Mouse (Mus musculus) monocyte, adult 2 months (primary cell): Measurements from ENCODE around the gene Mettl27.

Experiments used
- DNase-seq, 2 experiments: peaks; one replicate each; pipeline ENCODE4 v3.0.0; 2022; ENCODE audit warnings: low spot score in 2 of 2, low read depth in 1 of 2

Mettl27 gene

GRCm38 (mm10) chr5:134932179-134932902 lies at the start of gene Mettl27:
Gene Mettl27, plus strand, starts transcription at chr5:134932368.
- peak; percentile 51 to 73 for DNase-seq

- no peak for DNase-seq
Observed at GRCm38 (mm10) chr5:134883077-134883476, 49.1 kb upstream of the Mettl27 start.

GRCm38 (mm10) chr5:134887447-134888335 lies 44.5 kb upstream of the Mettl27 start:
- DNase-seq, result no peak

- no peak for DNase-seq
Observed at GRCm38 (mm10) chr5:134888505-134888904, 43.7 kb upstream of the Mettl27 start.

GRCm38 (mm10) chr5:134890601-134891054 lies 41.5 kb upstream of the Mettl27 start:
- no peak for DNase-seq

GRCm38 (mm10) chr5:134891552-134891951 lies 40.6 kb upstream of the Mettl27 start:
- DNase-seq, result no peak

- no peak for DNase-seq
Observed at GRCm38 (mm10) chr5:134892717-134893116, 39.5 kb upstream of the Mettl27 start.

GRCm38 (mm10) chr5:134895291-134895690 lies 36.9 kb upstream of the Mettl27 start:
- DNase-seq, result no peak

GRCm38 (mm10) chr5:134896965-134897364 lies 35.2 kb upstream of the Mettl27 start:
- no peak for DNase-seq

- DNase-seq, result no peak
Observed at GRCm38 (mm10) chr5:134897596-134897995, 34.6 kb upstream of the Mettl27 start.

GRCm38 (mm10) chr5:134901012-134901643 lies 31.0 kb upstream of the Mettl27 start:
- DNase-seq, result no peak

GRCm38 (mm10) chr5:134901644-134902027 lies 30.5 kb upstream of the Mettl27 start:
- DNase-seq, result no peak

GRCm38 (mm10) chr5:134906633-134907032 lies 25.5 kb upstream of the Mettl27 start, which contains the start of gene Tmem270:
Gene Tmem270, minus strand, starts transcription at chr5:134906733.
- no peak for DNase-seq

- DNase-seq, result peak; percentile 35 to 53
Observed at GRCm38 (mm10) chr5:134907135-134907534, 25.0 kb upstream of the Mettl27 start.

- DNase-seq, result no peak
Observed at GRCm38 (mm10) chr5:134911901-134912300, 20.3 kb upstream of the Mettl27 start.

- DNase-seq, result no peak
Observed at GRCm38 (mm10) chr5:134913352-134913751, 18.8 kb upstream of the Mettl27 start.

GRCm38 (mm10) chr5:134913753-134914152 lies 18.4 kb upstream of the Mettl27 start:
- no peak for DNase-seq

GRCm38 (mm10) chr5:134914510-134914909 lies 17.7 kb upstream of the Mettl27 start:
- no peak for DNase-seq

- DNase-seq, result no peak
Observed at GRCm38 (mm10) chr5:134915311-134915710, 16.9 kb upstream of the Mettl27 start, which contains the start of gene Cldn13. Gene Cldn13, minus strand, starts transcription at chr5:134915526.

- DNase-seq, result no peak
Observed at GRCm38 (mm10) chr5:134918071-134918832, 13.9 kb upstream of the Mettl27 start.

- DNase-seq, result no peak
Observed at GRCm38 (mm10) chr5:134919097-134919496, 13.1 kb upstream of the Mettl27 start.
